Mouse (Mus musculus) midbrain, embryonic 13.5 days (tissue): ENCODE measurements around the gene Xpnpep1. TPM values are rescaled to one million over a fixed set of nuclear protein-coding genes. Genes with fewer than 3 reads are reported as not detected.

Experiments used
- ATAC-seq: fragments of 200-750 bp; cut with Nextera tagmentation; 2 replicates; pipeline ENCODE4 v1.8.0; 2017; ENCODE audit warnings: mild to moderate bottlenecking, moderate TSS enrichment, moderate library complexity
- H3K27ac ChIP-seq: fragments of 300-500 bp; sonication (generic); 2 replicates; pipeline ENCODE4 v1.5.1; 2015; ENCODE audit warnings: inconsistent platforms, mild to moderate bottlenecking, moderate library complexity
- H3K27me3 ChIP-seq: fragments of 300-500 bp; sonication (generic); 2 replicates; pipeline ENCODE4 v1.6.1; 2015; ENCODE audit warnings: mild to moderate bottlenecking, inconsistent platforms
- H3K36me3 ChIP-seq: fragments of 300-500 bp; sonication (generic); 2 replicates; pipeline ENCODE4 v1.6.1; 2015; ENCODE audit warnings: mild to moderate bottlenecking, inconsistent platforms
- H3K4me1 ChIP-seq: fragments of 300-500 bp; sonication (generic); replicated peaks from 2 replicates; pipeline ENCODE4 v1.6.1; 2015; ENCODE audit warnings: inconsistent platforms
- H3K4me2 ChIP-seq: fragments of 300-500 bp; sonication (generic); replicated peaks from 2 replicates; pipeline ENCODE4 v1.6.1; 2015; ENCODE audit warnings: moderate library complexity, mild to moderate bottlenecking, inconsistent platforms
- H3K4me3 ChIP-seq: fragments of 300-500 bp; sonication (generic); replicated peaks from 2 replicates; pipeline ENCODE4 v1.5.1; 2015; ENCODE audit warnings: mild to moderate bottlenecking, inconsistent platforms
- H3K9ac ChIP-seq: fragments of 300-500 bp; sonication (generic); replicated peaks from 2 replicates; pipeline ENCODE4 v1.6.1; 2015; ENCODE audit warnings: mild to moderate bottlenecking, inconsistent platforms
- H3K9me3 ChIP-seq: fragments of 300-500 bp; sonication (generic); 2 replicates; pipeline ENCODE4 v1.6.1; 2016; ENCODE audit warnings: mild to moderate bottlenecking, inconsistent platforms
- WGBS: fragments of 180-500 bp; shearing (Covaris S2); methylation state at CpG from one replicate; pipeline ENCODE4 v1.1.7; 2015; 5-methylcytosine and 5-hydroxymethylcytosine counted together
- polyA plus RNA-seq: library from polyadenylated mRNA; unstranded; fragments of >200 nt; fragmentation: Nextera tagmentation; extraction: Ambion mirVana; gene quantifications from 2 replicates; pipeline ENCODE4 v1.2.1, GENCODE M21; 2015

The Xpnpep1 gene
- polyA plus RNA-seq, 1 experiment from 2014 or later = 121 TPM

GRCm38 (mm10) chr19:53076238-53076981 lies 36.4 kb upstream of the Xpnpep1 start:
- Histone ChIP-seq H3K36me3 (no peaks in the 10 kb centered on the region), H3K9me3 (no peaks in the 10 kb centered on the region), H3K27ac (no peak overlapping the region), H3K27me3 (no peaks in the 10 kb centered on the region), H3K9ac (no peak overlapping the region), H3K4me3 (no peak overlapping the region), H3K4me1 (0 out of 2 replicates have a peak, but pooled peaks cover 5% of the 10 kb centered on the region), H3K4me2 (no peak overlapping the region)
- no peak for ATAC-seq
- 81% methylated on average over 18 of the region's 18 CpGs for WGBS

GRCm38 (mm10) chr19:53075896-53076237 lies 35.9 kb upstream of the Xpnpep1 start:
- ATAC-seq = no peak
- Histone ChIP-seq H3K4me2 (no peak overlapping the region), H3K36me3 (no peaks in the 10 kb centered on the region), H3K4me1 (0 out of 2 replicates have a peak, but pooled peaks cover 1% of the 10 kb centered on the region), H3K27ac (no peak overlapping the region), H3K27me3 (no peaks in the 10 kb centered on the region), H3K9me3 (no peaks in the 10 kb centered on the region), H3K9ac (no peak overlapping the region), H3K4me3 (no peak overlapping the region)
- WGBS = 91% methylated on average over 11 of the region's 11 CpGs

- H3K36me3 ChIP-seq = no peaks in the 10 kb centered on the region
- 95% methylated on average over 13 of the region's 13 CpGs for WGBS
- no peaks in the 10 kb centered on the region for H3K4me1 ChIP-seq
- no peaks in the 10 kb centered on the region for H3K27me3 ChIP-seq
- H3K27ac ChIP-seq = no peak overlapping the region
- no peak for ATAC-seq
- no peak overlapping the region for H3K4me3 ChIP-seq
- H3K9ac ChIP-seq = no peak overlapping the region
- H3K9me3 ChIP-seq = no peaks in the 10 kb centered on the region
- H3K4me2 ChIP-seq = no peak overlapping the region
Measured at GRCm38 (mm10) chr19:53074899-53075722, 35.1 kb upstream of the Xpnpep1 start.

- H3K9me3 ChIP-seq = no peaks in the 10 kb centered on the region
- no peak for ATAC-seq
- H3K36me3 ChIP-seq = no peaks in the 10 kb centered on the region
- WGBS = 97% methylated on average over 4 of the region's 4 CpGs
- no peak overlapping the region for H3K9ac ChIP-seq
- no peaks in the 10 kb centered on the region for H3K4me1 ChIP-seq
- no peak overlapping the region for H3K4me3 ChIP-seq
- no peaks in the 10 kb centered on the region for H3K27me3 ChIP-seq
- H3K27ac ChIP-seq = no peak overlapping the region
- H3K4me2 ChIP-seq = no peak overlapping the region
Measured at GRCm38 (mm10) chr19:53073521-53073920, 33.5 kb upstream of the Xpnpep1 start.

- Histone ChIP-seq H3K4me1 (no peaks in the 10 kb centered on the region), H3K36me3 (no peaks in the 10 kb centered on the region), H3K27me3 (no peaks in the 10 kb centered on the region), H3K4me3 (no peak overlapping the region), H3K9me3 (no peaks in the 10 kb centered on the region), H3K27ac (no peak overlapping the region), H3K4me2 (no peak overlapping the region), H3K9ac (no peak overlapping the region)
- ATAC-seq = no peak
- 84% methylated on average over 5 of the region's 5 CpGs for WGBS
Measured at GRCm38 (mm10) chr19:53072406-53072805, 32.4 kb upstream of the Xpnpep1 start.

GRCm38 (mm10) chr19:53071651-53072050 lies 31.6 kb upstream of the Xpnpep1 start:
- 62% methylated on average over 5 of the region's 5 CpGs for WGBS
- Histone ChIP-seq H3K4me1 (no peaks in the 10 kb centered on the region), H3K36me3 (no peaks in the 10 kb centered on the region), H3K9me3 (no peaks in the 10 kb centered on the region), H3K4me2 (no peak overlapping the region), H3K4me3 (no peak overlapping the region), H3K27me3 (no peaks in the 10 kb centered on the region), H3K9ac (no peak overlapping the region), H3K27ac (no peak overlapping the region)
- ATAC-seq = no peak

GRCm38 (mm10) chr19:53070870-53071269 lies 30.9 kb upstream of the Xpnpep1 start:
- Histone ChIP-seq H3K4me2 (no peak overlapping the region), H3K4me1 (no peaks in the 10 kb centered on the region), H3K4me3 (no peak overlapping the region), H3K27me3 (no peaks in the 10 kb centered on the region), H3K36me3 (no peaks in the 10 kb centered on the region), H3K9ac (no peak overlapping the region), H3K27ac (no peak overlapping the region), H3K9me3 (no peaks in the 10 kb centered on the region)
- ATAC-seq = no peak
- WGBS = 83% methylated on average over 4 of the region's 4 CpGs

GRCm38 (mm10) chr19:53069451-53069850 lies 29.4 kb upstream of the Xpnpep1 start:
- ATAC-seq = no peak
- Histone ChIP-seq H3K4me1 (no peaks in the 10 kb centered on the region), H3K4me3 (no peak overlapping the region), H3K9me3 (no peaks in the 10 kb centered on the region), H3K27me3 (no peaks in the 10 kb centered on the region), H3K36me3 (no peaks in the 10 kb centered on the region), H3K27ac (no peak overlapping the region), H3K9ac (no peak overlapping the region), H3K4me2 (no peak overlapping the region)
- 88% methylated on average over 3 of the region's 3 CpGs for WGBS

GRCm38 (mm10) chr19:53066934-53067333 lies 26.9 kb upstream of the Xpnpep1 start:
- no peak overlapping the region for H3K4me3 ChIP-seq
- no peak overlapping the region for H3K9ac ChIP-seq
- H3K4me2 ChIP-seq = no peak overlapping the region
- WGBS = 62% methylated on average over 10 of the region's 10 CpGs
- no peaks in the 10 kb centered on the region for H3K4me1 ChIP-seq
- no peak overlapping the region for H3K27ac ChIP-seq
- H3K27me3 ChIP-seq = no peaks in the 10 kb centered on the region
- no peaks in the 10 kb centered on the region for H3K36me3 ChIP-seq
- ATAC-seq = no peak
- no peaks in the 10 kb centered on the region for H3K9me3 ChIP-seq

GRCm38 (mm10) chr19:53066531-53066930 lies 26.5 kb upstream of the Xpnpep1 start:
- Histone ChIP-seq H3K4me3 (no peak overlapping the region), H3K9ac (no peak overlapping the region), H3K4me1 (no peaks in the 10 kb centered on the region), H3K4me2 (no peak overlapping the region), H3K36me3 (no peaks in the 10 kb centered on the region), H3K9me3 (no peaks in the 10 kb centered on the region), H3K27ac (no peak overlapping the region), H3K27me3 (no peaks in the 10 kb centered on the region)
- no peak for ATAC-seq
- WGBS = 47% methylated on average over 9 of the region's 9 CpGs

GRCm38 (mm10) chr19:53064972-53065361 lies 25.0 kb upstream of the Xpnpep1 start:
- Histone ChIP-seq H3K9ac (no peak overlapping the region), H3K27me3 (no peaks in the 10 kb centered on the region), H3K4me1 (no peaks in the 10 kb centered on the region), H3K27ac (no peak overlapping the region), H3K9me3 (no peaks in the 10 kb centered on the region), H3K4me3 (no peak overlapping the region), H3K36me3 (no peaks in the 10 kb centered on the region), H3K4me2 (no peak overlapping the region)
- 78% methylated on average over 8 of the region's 8 CpGs for WGBS
- ATAC-seq = no peak

- WGBS = 77% methylated on average over 12 of the region's 12 CpGs
- no peak overlapping the region for H3K4me3 ChIP-seq
- H3K4me1 ChIP-seq = no peaks in the 10 kb centered on the region
- no peaks in the 10 kb centered on the region for H3K9me3 ChIP-seq
- H3K27ac ChIP-seq = no peak overlapping the region
- no peak for ATAC-seq
- no peaks in the 10 kb centered on the region for H3K27me3 ChIP-seq
- no peak overlapping the region for H3K4me2 ChIP-seq
- no peak overlapping the region for H3K9ac ChIP-seq
- H3K36me3 ChIP-seq = no peaks in the 10 kb centered on the region
Measured at GRCm38 (mm10) chr19:53064292-53064971, 24.4 kb upstream of the Xpnpep1 start.
